Mouse (Mus musculus): Measurements from ENCODE around the gene Sox15.

Gene Sox15

DNA sequence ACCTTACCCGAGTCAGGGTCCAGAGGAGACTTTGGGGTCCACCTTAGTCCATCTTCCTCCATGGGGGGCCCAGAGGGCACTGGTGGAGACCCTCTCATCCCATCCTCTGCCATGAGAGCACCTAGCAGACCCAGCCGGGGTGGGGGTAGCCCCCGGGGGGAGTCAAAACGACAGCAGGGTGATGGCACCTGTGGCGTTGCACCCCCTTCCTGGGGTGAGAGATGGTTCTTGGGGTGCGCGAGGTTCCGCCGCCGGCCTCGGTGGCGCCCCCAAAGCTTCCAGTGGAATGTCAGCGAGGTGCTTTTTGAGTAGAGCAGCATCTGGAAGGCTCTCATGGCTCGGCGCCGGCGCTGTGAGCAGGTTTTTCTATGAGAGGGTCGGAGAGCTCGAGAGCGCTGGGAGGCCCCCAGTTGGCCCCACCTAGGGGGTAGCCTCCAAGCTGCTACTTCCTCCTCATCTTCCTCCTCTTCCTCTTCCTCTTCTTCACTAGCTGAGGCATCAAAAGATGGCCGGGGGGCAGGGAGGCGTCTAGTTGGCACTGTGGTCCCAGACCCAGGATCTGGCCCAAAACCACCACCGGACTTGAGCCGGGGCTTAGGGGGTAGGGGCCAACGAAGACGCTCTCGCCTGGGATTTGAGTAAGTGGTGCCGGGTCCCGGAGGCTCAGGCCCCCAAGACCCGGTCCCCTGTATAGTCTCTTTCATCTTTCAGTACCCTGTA is 25.2 kb downstream of the Sox15 start:
- DNase-seq (ENCODE audit: low spot score in 2 of 2) = no peak

DNA sequence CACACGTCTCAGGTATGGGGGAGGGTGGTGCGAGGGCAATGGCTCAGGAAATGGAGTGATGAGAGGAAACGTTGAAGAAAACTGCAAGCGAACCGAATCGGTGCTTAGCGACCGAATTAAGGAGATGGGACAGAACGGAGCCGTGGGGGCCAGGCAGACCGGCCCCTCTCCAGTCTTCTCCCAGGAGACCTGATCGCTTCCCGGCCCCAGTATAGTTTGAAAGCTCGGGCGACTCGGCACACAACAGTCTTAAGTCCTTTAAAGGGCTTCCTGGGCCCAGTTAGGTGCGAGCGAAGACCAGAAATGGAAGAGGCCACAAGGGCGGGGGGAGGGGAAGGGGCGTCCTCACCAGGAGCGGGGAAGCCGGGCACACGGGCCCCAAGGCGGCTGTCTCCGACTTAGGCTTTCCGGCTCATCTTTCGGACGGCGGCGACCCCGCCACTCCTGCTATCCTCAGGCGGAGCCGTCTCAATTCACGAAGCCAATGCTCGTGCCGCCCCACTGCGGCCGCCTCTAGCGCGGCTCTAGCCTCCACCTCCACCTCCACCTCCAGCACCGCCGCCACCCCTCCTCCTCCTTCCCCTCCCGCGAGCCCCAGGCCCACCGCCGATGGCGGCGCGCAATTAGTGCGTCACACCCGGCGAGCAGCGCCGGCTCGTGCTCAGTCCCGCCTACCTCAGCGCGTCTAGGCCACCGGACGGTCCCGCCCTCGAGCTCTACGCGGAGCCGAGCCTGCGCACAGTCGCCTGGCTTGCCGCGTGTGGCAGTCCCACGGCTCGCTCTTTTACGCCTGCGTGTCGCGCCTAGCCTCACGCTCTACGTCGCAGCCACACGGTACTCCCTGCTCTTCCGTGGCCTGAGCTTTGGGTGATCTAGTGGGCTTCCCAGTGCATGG is 26.4 kb downstream of the Sox15 start, which contains the start of gene Senp3:
Senp3 (minus strand) TSS at position 771 of the 895 bp plus-strand sequence.
- DNase-seq (ENCODE audit: low spot score in 2 of 2) = peak; percentile 94 to 96

DNA sequence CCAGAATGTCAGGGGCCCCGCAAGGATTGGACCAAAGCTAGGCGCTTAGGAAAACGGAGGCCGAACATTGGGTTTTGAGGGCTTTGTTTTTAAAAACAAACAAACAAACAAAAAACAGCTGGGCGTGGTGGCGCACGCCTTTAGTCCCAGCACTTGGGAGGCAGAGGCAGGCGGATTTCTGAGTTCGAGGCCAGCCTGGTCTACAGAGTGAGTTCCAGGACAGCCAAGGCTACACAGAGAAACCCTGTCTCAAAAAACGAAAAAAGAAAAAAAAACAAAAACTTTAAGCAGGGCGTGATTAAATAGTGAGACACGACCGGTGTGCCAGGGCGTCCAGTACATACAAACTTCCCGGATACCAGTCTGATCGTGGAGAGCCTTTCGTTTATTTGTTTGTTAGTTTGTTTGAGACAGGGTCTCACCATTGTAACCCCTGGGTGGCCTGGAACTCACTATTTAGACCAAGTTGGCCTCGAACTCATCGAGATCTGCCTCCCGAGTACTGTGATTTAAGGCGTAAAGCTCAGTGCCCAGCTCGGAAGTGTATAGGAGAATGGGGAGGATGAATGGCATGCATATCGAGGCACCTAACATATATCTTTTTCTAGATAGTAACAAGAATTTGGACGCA is 27.2 kb downstream of the Sox15 start:
- DNase-seq (ENCODE audit: low spot score in 2 of 2) = no peak

DNA sequence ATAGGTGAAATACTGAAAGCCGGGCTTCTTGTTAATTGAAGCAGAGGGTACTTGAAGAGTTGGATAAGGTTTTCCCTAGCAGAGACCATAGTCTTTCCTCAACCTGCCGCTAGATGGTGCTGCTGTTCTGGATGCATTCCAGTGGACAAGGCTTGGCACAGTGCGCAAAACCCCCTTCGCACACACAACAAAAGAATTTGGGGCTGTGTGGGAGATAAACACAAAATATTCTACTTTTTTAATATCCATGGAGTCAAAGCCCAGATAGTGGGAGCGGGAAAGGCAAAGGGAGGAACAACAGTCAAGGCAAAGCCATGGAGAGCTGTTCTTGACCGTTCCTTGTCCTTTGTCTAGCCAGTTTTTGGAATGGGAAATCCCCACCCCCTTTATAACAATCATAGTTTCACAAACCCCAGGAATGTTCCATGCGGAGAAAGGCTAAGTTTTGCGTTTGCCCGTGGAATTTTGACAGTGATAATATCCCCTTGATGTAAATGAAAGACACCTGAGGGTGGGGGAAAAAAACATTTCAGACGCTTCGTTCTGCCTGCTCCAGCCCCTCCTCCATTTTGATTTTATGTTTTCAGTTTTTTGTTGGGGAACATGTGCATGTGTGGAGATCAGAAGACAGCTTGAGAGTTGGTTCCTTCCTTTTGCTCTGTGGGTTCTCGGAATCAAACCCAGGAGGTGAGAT is 27.9 kb downstream of the Sox15 start:
- DNase-seq (ENCODE audit: low spot score in 2 of 2) = peak in 1 of 2 experiments; percentile 92

- DNase-seq (ENCODE audit: low spot score in 2 of 2) = no peak
These were observed 28.5 kb downstream of the Sox15 start for GRCm38 (mm10) chr11:69683576-69683975.

- no peak for DNase-seq (ENCODE audit: low spot score in 2 of 2)
These were observed 29.1 kb downstream of the Sox15 start for GRCm38 (mm10) chr11:69684128-69684745.

- DNase-seq (ENCODE audit: low spot score in 2 of 2) = no peak
These were observed 29.8 kb downstream of the Sox15 start for GRCm38 (mm10) chr11:69684936-69685335.

GRCm38 (mm10) chr11:69685526-69686148 is 30.5 kb downstream of the Sox15 start, which contains the start of gene Tnfsf13:
TSS of gene Tnfsf13 (minus strand) at chr11:69685784.
- DNase-seq (ENCODE audit: low spot score in 2 of 2) = peak in 1 of 2 experiments; percentile 60

GRCm38 (mm10) chr11:69686377-69686776 is 31.3 kb downstream of the Sox15 start:
- no peak for DNase-seq (ENCODE audit: low spot score in 2 of 2)

- DNase-seq (ENCODE audit: low spot score in 2 of 2) = no peak
These were observed 31.9 kb downstream of the Sox15 start for GRCm38 (mm10) chr11:69687061-69687460.

DNA sequence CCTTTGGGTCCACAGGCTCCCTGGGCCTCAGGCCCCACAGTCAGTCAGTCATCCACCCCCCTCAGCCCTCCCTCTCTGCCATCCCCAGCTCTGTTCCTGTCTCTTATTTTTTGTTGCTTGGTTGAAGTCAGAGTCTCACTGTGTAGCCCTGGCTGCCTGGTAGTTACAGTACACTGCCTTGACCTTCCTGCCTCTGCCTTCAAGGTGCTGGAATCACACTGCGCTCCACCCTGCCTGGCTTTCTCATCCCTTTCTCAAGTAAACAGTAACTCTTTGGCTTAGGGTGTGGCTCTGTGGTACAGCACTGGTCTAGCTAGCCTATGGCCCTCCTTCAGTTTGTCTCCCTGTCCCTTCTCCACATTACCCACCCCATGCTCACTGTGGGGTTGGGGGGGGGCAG is 34.8 kb downstream of the Sox15 start:
- DNase-seq (ENCODE audit: low spot score in 2 of 2) = no peak

DNA sequence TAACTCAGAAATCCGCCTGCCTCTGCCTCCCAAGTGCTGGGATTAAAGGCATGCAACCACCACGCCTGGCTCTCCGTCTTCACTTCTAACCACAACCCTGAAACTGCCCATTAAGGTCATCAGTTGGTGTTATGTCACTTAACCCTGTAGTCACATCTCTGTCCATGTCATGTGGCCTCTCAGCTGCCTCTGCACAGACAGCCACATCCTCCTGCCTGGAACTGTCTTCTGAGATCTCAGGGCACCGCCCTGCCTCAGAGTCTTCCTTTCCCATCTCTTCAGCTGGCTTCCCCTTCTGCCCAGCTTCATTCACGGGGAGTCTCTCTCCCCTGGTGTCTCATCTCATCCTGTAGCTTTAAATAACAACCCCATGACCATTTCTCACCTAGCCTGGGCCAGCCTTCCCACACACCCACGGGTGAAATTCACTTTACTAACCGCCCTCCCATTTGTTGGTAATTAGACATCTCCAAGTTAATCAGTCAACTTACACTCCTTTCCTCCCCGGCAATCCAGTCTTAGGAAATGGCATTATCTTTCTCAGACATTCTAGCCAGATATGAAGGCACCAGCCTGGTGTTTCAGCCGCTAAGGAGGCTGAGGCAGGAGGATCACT is 37.2 kb downstream of the Sox15 start:
- DNase-seq (ENCODE audit: low spot score in 2 of 2) = no peak

DNA sequence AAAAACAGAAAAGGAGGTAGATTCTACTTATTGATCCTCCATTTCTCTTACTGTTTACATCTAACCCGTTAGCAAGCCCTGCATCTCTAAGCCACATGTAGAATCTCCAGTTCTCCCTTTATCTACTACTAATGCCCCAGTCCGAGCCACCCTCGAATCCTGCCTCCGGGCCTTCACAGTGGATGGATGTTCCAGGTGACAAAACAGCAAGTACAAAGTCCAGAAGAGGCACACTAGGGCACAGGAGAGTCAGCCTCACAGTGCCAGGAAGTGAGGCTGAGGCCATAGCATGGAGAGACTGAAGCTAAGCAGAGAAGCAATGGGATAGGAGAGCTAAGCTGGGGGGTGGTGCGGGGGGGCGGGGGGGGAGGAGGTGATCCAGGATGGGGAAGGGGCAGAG is 37.7 kb downstream of the Sox15 start:
- no peak for DNase-seq (ENCODE audit: low spot score in 2 of 2)

- no peak for DNase-seq (ENCODE audit: low spot score in 2 of 2)
These were observed 38.4 kb downstream of the Sox15 start for GRCm38 (mm10) chr11:69693421-69693965.

DNA sequence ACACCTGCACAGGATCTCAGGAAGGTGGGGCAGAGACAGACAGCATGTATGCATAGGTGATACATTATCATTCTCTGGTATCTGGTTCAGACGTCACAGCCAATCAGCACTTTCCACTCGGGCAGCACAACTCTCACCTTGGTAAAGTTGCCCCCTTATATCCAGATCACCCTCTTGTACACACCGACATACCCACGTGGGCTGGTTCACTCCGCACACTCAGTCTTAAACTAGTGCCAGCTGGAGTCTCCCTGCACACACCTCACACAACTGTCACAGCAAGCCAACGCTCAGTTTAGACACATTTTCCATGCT is 39.9 kb downstream of the Sox15 start:
- peak in 1 of 2 experiments; percentile 61 for DNase-seq (ENCODE audit: low spot score in 2 of 2)

- DNase-seq (ENCODE audit: low spot score in 2 of 2) = no peak
These were observed 40.5 kb downstream of the Sox15 start, which contains the start of the genes Tnfsf12 and Tnfsfm13 for GRCm38 (mm10) chr11:69695361-69696181. TSS of gene Tnfsf12 (minus strand) at chr11:69695849. TSS of gene Tnfsfm13 (minus strand) at chr11:69696098.

GRCm38 (mm10) chr11:69697396-69697795 is 42.3 kb downstream of the Sox15 start:
- no peak for DNase-seq (ENCODE audit: low spot score in 2 of 2)

DNA sequence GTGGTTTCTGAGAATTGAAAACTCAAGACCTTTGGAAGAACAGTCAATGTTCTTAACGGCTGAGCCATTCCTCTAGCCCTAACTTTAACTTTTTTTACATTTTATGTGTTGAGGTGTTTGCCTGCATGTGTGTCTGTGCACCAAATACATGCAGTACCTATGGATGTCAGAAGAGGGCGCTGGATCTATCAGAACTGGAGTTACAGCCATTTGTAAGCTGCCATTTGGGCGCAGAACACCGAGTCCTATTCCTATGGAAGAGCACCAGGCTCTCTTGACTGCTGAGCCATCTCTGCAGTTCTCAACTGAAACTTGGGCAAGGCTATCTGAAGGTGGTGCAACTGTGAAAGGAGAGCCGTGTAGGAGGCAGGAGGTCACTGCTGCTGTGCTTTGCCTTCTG is 43.5 kb downstream of the Sox15 start:
- DNase-seq (ENCODE audit: low spot score in 2 of 2) = no peak

DNA sequence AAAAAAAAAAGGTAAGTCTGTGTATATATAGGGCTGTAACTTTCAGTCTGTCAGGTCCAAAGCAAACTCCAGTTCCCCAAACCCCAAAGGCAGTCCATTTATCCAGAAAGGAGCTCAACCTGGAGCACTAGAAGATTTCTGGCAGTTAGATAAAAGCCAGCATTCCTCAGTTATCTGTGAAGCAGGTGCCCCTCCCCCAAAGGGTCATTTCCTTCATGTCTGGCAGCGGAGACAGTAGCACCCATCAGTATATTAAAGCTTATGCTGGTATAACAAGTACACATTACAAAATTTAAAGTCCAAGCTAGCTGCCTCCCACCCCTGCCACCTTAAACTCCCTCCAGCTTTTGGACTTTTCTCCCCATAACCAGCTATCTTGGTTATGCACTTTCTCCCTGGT is 44.5 kb downstream of the Sox15 start:
- DNase-seq (ENCODE audit: low spot score in 2 of 2) = no peak

All from left cerebral cortex, adult 9 months (tissue).